12 mouse cellular contexts compared by ENCODE assay signal in the genomic region with DNA sequence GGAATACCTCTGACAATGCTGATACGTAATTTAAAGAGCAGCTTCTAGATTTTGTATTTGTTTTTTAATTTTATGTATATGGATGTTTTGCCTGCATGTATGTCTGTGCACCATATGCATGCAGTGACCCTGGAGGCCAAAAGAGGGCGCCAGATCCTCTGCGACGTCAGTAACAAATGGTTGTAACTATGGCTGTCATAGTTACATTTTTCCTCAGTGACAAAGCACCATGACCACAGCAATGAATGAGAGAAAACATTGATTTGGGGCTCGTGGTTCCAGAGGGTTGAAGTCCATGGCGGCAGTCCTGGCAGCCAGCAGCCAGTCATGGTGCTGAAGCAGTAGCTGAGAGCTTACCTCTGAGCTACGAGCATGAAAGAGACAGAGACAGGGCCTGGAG. TPM values are rescaled to one million over a fixed set of nuclear protein-coding genes. Genes with fewer than 3 reads are reported as not detected.
DNase-seq lines count a peak whose midpoint lies in the region; ATAC-seq and TF ChIP-seq lines count a peak whose summit lies in the region.
"Had no signal": no experiment of that assay in that cellular context is flagged by ENCODE, and none has a peak within 500 bp of the region (broad histone marks: within the 10 kb centered on the region; RNA-seq: fewer than 3 reads in every experiment).

No protein-coding gene starts in this region.

- TF ChIP-seq CTCF in lung, adult 2 months (IDR thresholded peaks at IDR 0.05; ENCODE audit: insufficient read depth, low read length), result peak; percentile 57

- peak; percentile 72 for ATAC-seq in megakaryocyte-erythroid progenitor cell, adult 5-6 weeks (replicated peaks; ENCODE audit: low FRiP score, low TSS enrichment, poor library complexity, severe bottlenecking)

- peak; percentile 28 for DNase-seq in adrenal gland, adult 2 months
- no peak for DNase-seq in adrenal gland, postnatal 4 days (ENCODE audit: low spot score in 2 of 2)
- DNase-seq in lung, adult 2 months, result no peak
- no peak for DNase-seq in lung, adult 18-20 months
- DNase-seq in R1 (ENCODE audit: low read depth, low spot score), result peak; percentile 51
- DNase-seq in yolk sac, embryonic 10.5 days (ENCODE audit: low spot score), result no peak
- DNase-seq in cerebellum, adult 9-11 months, result no peak
- DNase-seq: heart, postnatal 10 days had no signal

- peaks cover 3% of the 10 kb centered on the region; the same call in 1 of the 2 replicates for H3K4me1 ChIP-seq in lung, adult 2 months (ENCODE audit: control insufficient read depth, insufficient read depth, low read length)
- H3K4me1 ChIP-seq: embryonic facial prominence, embryonic 13.5 days had no signal

- no peak overlapping the region for H3K4me3 ChIP-seq in lung, adult 2 months (replicated peaks; ENCODE audit: extremely low read depth, low read depth, low read length)
- H3K4me3 ChIP-seq: embryonic facial prominence, embryonic 13.5 days; neural tube, embryonic 13.5 days had no signal

- 51% methylated on average over 7 of the region's 7 CpGs for WGBS in lung, adult 2 months

- TF ChIP-seq POLR2A in lung, adult 2 months (IDR thresholded peaks at IDR 0.05; ENCODE audit: borderline replicate concordance, extremely low read depth, low read depth, low read length), result no peak

RNA-seq across cellular contexts. Expression of a gene that starts 36.2 kb away (rescaled TPM):
- total RNA-seq in adrenal gland, adult 2 months (2021), result under 1 TPM; 0.43 to 0.73 TPM
- polyA plus RNA-seq in adrenal gland, adult 2 months (2012; rRNA removed), result 1.7 and 3.6 TPM in 2 replicates
- 1 to 10 TPM in 1 of 2 experiments, under 1 TPM in 1; 0.76 to 1.3 TPM for total RNA-seq in adrenal gland, postnatal 4 days (2021)
- polyA plus RNA-seq in lung, adult 2 months (2012; rRNA removed), result 2.2 and 3.0 TPM in 2 replicates
- total RNA-seq in megakaryocyte-erythroid progenitor cell, adult 5-6 weeks (2014; fragmentation: Nextera tagmentation), result not detected in 2 replicates
- total RNA-seq in megakaryocyte-erythroid progenitor cell, adult 5-6 weeks (2017), result 2.2 and 5.6 TPM in 2 replicates

RNA-seq across cellular contexts. Expression of a gene that starts 50.2 kb away (rescaled TPM):
- 10 to 100 TPM; 27.3 to 29.3 TPM for total RNA-seq in adrenal gland, adult 2 months (2021)
- 4.5 and 7.0 TPM in 2 replicates for polyA plus RNA-seq in adrenal gland, adult 2 months (2012; rRNA removed)
- total RNA-seq in adrenal gland, postnatal 4 days (2021), result 10 to 100 TPM; 48.8 to 53.0 TPM
- polyA plus RNA-seq in lung, adult 2 months (2012; rRNA removed), result 10.5 and 13.2 TPM in 2 replicates
- total RNA-seq in megakaryocyte-erythroid progenitor cell, adult 5-6 weeks (2014; fragmentation: Nextera tagmentation), result 75.8 and 80.0 TPM in 2 replicates
- total RNA-seq in megakaryocyte-erythroid progenitor cell, adult 5-6 weeks (2017), result 99.1 and 106 TPM in 2 replicates

RNA-seq across cellular contexts. Expression of a gene that starts 53.2 kb away (rescaled TPM):
- total RNA-seq in adrenal gland, adult 2 months (2021), result 10 to 100 TPM; 39.2 to 58.2 TPM
- polyA plus RNA-seq in adrenal gland, adult 2 months (2012; rRNA removed), result 2.6 and 3.1 TPM in 2 replicates
- 10 to 100 TPM; 42.5 to 70.3 TPM for total RNA-seq in adrenal gland, postnatal 4 days (2021)
- polyA plus RNA-seq in lung, adult 2 months (2012; rRNA removed), result 16.5 and 26.2 TPM in 2 replicates
- total RNA-seq in megakaryocyte-erythroid progenitor cell, adult 5-6 weeks (2014; fragmentation: Nextera tagmentation), result not detected in 2 replicates
- not detected in 2 replicates for total RNA-seq in megakaryocyte-erythroid progenitor cell, adult 5-6 weeks (2017)

RNA-seq across cellular contexts. Expression of a gene that starts 57.0 kb away (rescaled TPM):
- 1 to 10 TPM; 2.5 to 2.6 TPM for total RNA-seq in adrenal gland, adult 2 months (2021)
- polyA plus RNA-seq in adrenal gland, adult 2 months (2012; rRNA removed), result 3.7 and 7.2 TPM in 2 replicates
- 1 to 10 TPM in 1 of 2 experiments, under 1 TPM in 1; 0.20 to 1.1 TPM for total RNA-seq in adrenal gland, postnatal 4 days (2021)
- polyA plus RNA-seq in lung, adult 2 months (2012; rRNA removed), result 1.8 and 3.0 TPM in 2 replicates
- total RNA-seq in megakaryocyte-erythroid progenitor cell, adult 5-6 weeks (2014; fragmentation: Nextera tagmentation), result not detected in 2 replicates
- total RNA-seq in megakaryocyte-erythroid progenitor cell, adult 5-6 weeks (2017), result not detected in 2 replicates
- polyA plus RNA-seq: embryonic facial prominence, embryonic 13.5 days; limb, embryonic 11.5 days; neural tube, embryonic 13.5 days had no signal

Comparison
In these comparisons a context has a peak if more than half of its experiments do, and no peak if none do; other contexts are left out.
1. DNase-seq: peak in adrenal gland, adult 2 months (single experiment) and R1 (single experiment); none in adrenal gland, postnatal 4 days (0 of 2), lung, adult 2 months (single experiment), lung, adult 18-20 months (0 of 2), yolk sac, embryonic 10.5 days (single experiment) and cerebellum, adult 9-11 months (single experiment).
2. RNA of a gene that starts 53.2 kb away (total RNA-seq): 42.5 to 70.3 TPM in adrenal gland, postnatal 4 days and 39.2 to 58.2 TPM in adrenal gland, adult 2 months; not detected in megakaryocyte-erythroid progenitor cell, adult 5-6 weeks; every median in the first group is over 10 times any median in the second.